ENCODE assay signal across 8 mouse cellular contexts in the genomic region with DNA sequence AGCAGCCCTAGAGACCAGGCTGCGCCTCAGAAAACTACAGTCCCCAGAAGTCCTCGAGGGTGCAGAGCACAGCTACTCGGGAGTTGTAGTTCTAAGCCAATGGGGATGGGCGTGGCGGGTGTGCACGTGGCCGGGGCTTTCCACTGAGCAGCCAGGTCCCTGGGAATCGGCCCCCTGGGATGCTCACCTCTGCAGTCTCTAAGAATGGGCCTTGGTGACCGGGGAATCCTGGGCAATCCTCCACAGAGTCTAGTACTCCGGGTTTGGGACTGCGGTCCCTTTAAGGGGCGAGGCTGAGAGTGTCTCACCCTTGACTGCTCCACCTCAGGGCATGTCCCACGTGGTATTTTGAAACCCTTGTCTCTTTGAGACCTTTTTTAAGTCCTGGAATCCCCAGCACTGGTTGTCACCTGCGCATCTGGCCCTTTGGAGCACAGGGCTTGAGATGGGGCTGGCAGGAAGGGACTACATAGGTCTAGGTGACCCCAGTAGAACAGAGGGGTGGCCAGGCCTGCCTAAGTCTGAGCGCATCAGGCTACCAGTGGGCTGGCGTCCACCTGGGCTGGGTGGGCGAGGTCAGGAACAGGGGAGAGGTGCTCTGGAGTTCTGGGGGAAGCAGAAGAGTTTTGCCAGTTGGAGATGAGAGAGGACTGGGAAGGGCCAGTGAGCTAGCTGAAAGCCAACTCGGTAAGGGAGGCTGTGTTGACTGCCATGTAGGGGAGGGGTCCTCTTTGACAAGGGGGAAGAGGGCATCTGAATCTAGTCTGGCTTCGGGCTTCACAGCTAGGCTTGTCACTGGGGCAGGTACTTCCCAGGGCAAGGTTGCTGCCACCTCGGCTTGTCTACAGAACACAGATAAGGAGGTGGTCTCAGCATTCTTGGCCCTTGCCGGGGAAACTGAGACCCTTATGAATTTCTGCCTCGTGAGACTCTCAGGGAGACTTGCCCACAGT. TPM values are rescaled to one million over a fixed set of nuclear protein-coding genes. Genes with fewer than 3 reads are reported as not detected.
A peak's percentile ranks its signal among the peaks of the same experiment; 100 is the strongest.
DNase-seq lines count a peak whose midpoint lies in the region; ATAC-seq and TF ChIP-seq lines count a peak whose summit lies in the region.

No protein-coding gene starts in this region.

- peak overlapping the region; percentile 26 for H3K4me3 ChIP-seq in hindbrain, postnatal 0 days (ENCODE audit: low read length)

- no peak for TF ChIP-seq CTCF in Patski (IDR thresholded peaks at IDR 0.05)
- no peak for TF ChIP-seq CTCF in hindbrain, postnatal 0 days (IDR thresholded peaks at IDR 0.05; ENCODE audit: low read depth)

- DNase-seq in Patski (ENCODE audit: low read depth, low spot score), result no peak
- peak; percentile 72 to 80 for DNase-seq in cerebellum, postnatal 25 days
- DNase-seq in gastrocnemius, postnatal 25 days, result peak; percentile 64
- DNase-seq in hindbrain, postnatal 0 days (ENCODE audit: low spot score), result peak; percentile 87
- DNase-seq in left cerebral cortex, adult 18-20 months (ENCODE audit: low spot score in 2 of 2), result peak; percentile 55 to 58
- DNase-seq in lung, postnatal 36 days, result peak; percentile 87
- DNase-seq in retina, postnatal 1 day, result peak; percentile 83
- peak; percentile 61 for DNase-seq in urinary bladder, postnatal 25 days (ENCODE audit: low spot score)

- no peaks in the 10 kb centered on the region for H3K27me3 ChIP-seq in Patski
- H3K27me3 ChIP-seq in hindbrain, postnatal 0 days (ENCODE audit: insufficient read depth, low read length), result no peaks in the 10 kb centered on the region

- in situ Hi-C loops in Patski (cut with MboI; ENCODE audit: low pct_unique_long_range_greater_than_20kb), result no loop called here

- no peaks in the 10 kb centered on the region for H3K9me3 ChIP-seq in hindbrain, postnatal 0 days (ENCODE audit: low read length)

- H3K36me3 ChIP-seq in hindbrain, postnatal 0 days (ENCODE audit: insufficient read depth, low read length), result no peaks in the 10 kb centered on the region

- CTCF ChIA-PET in Patski (lab: Charles Lee), result no interaction called here

- POLR2A ChIA-PET in Patski (lab: Charles Lee), result no interaction called here

- 24% methylated on average over 22 of the region's 22 CpGs for WGBS in hindbrain, postnatal 0 days

- ATAC-seq in Patski, result peak; percentile 65
- ATAC-seq in hindbrain, postnatal 0 days, result peak; percentile 95

- peaks cover 5% of the 10 kb centered on the region; the same call in 1 of the 2 replicates for H3K4me1 ChIP-seq in hindbrain, postnatal 0 days (ENCODE audit: insufficient read depth, low read length)

- H3K4me2 ChIP-seq in hindbrain, postnatal 0 days (ENCODE audit: low read depth, low read length), result peak overlapping the region; percentile 59

- peak overlapping the region; percentile 21; the same call in 1 of the 2 replicates for H3K9ac ChIP-seq in hindbrain, postnatal 0 days (replicated peaks; ENCODE audit: low read length)

- peak overlapping the region; percentile 36; the same call in 1 of the 2 replicates for H3K27ac ChIP-seq in hindbrain, postnatal 0 days

RNA-seq across cellular contexts. Expression of gene Ier5l, which starts 22.2 kb away (rescaled TPM):
- polyA plus RNA-seq in Patski (2021), result 70.7 TPM
- total RNA-seq in gastrocnemius, postnatal 25 days (2021), result 1 to 10 TPM; 2.1 to 2.5 TPM
- 26.5 and 30.2 TPM in 2 replicates for total RNA-seq in hindbrain, postnatal 0 days (2014; rRNA removed)
- 2.4 and 2.8 TPM in 2 replicates for polyA plus RNA-seq in hindbrain, postnatal 0 days (2015; fragmentation: Nextera tagmentation; extraction: Ambion mirVana)
- 10 to 100 TPM; 30.3 to 30.4 TPM for total RNA-seq in left cerebral cortex, adult 18-20 months (2021)
